Mouse (Mus musculus) liver, postnatal 0 days (tissue): ENCODE data around the gene Rnf126. TPM values are rescaled to one million over a fixed set of nuclear protein-coding genes. Genes with fewer than 3 reads are reported as not detected.

Experiments
- ATAC-seq: fragments of 200-750 bp; cut with Nextera tagmentation; 2 replicates; pipeline ENCODE4 v1.8.0; 2017; ENCODE audit warnings: mild to moderate bottlenecking, moderate library complexity
- DNase-seq: peaks from one replicate; pipeline ENCODE4 v3.0.0-alpha.2; 2016
- H3K27ac ChIP-seq: fragments of 300-500 bp; sonication (generic); 2 replicates; pipeline ENCODE4 v1.5.1; 2014; ENCODE audit warnings: antibody characterized with exemption, moderate library complexity, mild to moderate bottlenecking, low read depth
- H3K27me3 ChIP-seq: fragments of 300-500 bp; sonication (generic); 2 replicates; pipeline ENCODE4 v1.6.1; 2014; ENCODE audit warnings: low read length, control low read depth, mixed read lengths; ENCODE audit not compliant: insufficient read depth
- H3K36me3 ChIP-seq: fragments of 300-500 bp; sonication (generic); replicated peaks from 2 replicates; pipeline ENCODE4 v1.6.1; 2014; ENCODE audit warnings: mild to moderate bottlenecking, control low read depth, low read length, moderate library complexity, mixed read lengths; ENCODE audit not compliant: insufficient read depth
- H3K4me1 ChIP-seq: fragments of 300-500 bp; sonication (generic); 2 replicates; pipeline ENCODE4 v1.6.1; 2014; ENCODE audit warnings: antibody characterized with exemption, mild to moderate bottlenecking, control low read depth; ENCODE audit not compliant: insufficient read depth
- H3K4me2 ChIP-seq: fragments of 300-500 bp; sonication (generic); 2 replicates; pipeline ENCODE4 v1.6.1; 2014; ENCODE audit warnings: low read depth, mild to moderate bottlenecking, low read length, moderate library complexity, mixed read lengths
- H3K4me3 ChIP-seq: fragments of 300-500 bp; sonication (generic); 2 replicates; pipeline ENCODE4 v1.5.1; 2014; ENCODE audit warnings: low read depth, low read length
- H3K9ac ChIP-seq: fragments of 300-500 bp; sonication (generic); replicated peaks from 2 replicates; pipeline ENCODE4 v1.6.1; 2014; ENCODE audit warnings: mild to moderate bottlenecking, moderate library complexity
- H3K9me3 ChIP-seq: fragments of 300-500 bp; sonication (generic); 2 replicates; pipeline ENCODE4 v1.6.1; 2016; ENCODE audit warnings: mild to moderate bottlenecking, control low read depth, low read length, mixed read lengths
- CTCF ChIP-seq: sonication (generic); IDR thresholded peaks from 2 replicates; pipeline ENCODE4 v1.5.1; 2016; ENCODE audit warnings: antibody characterized with exemption, low read depth
- EP300 ChIP-seq: IDR thresholded peaks from 2 replicates; pipeline ENCODE4 v1.6.1; 2016; ENCODE audit warnings: antibody characterized with exemption, low read depth, mild to moderate bottlenecking
- WGBS: fragments of 180-500 bp; shearing (Covaris S2); extraction: QIAGEN DNeasy Blood & Tissue Kit; methylation state at CpG from one replicate; pipeline ENCODE4 v1.1.7; 2014; ENCODE audit not compliant: insufficient replicate concordance; 5-methylcytosine and 5-hydroxymethylcytosine counted together
- polyA plus RNA-seq: library from polyadenylated mRNA; unstranded; fragments of >200 nt; fragmentation: Nextera tagmentation; extraction: Ambion mirVana; gene quantifications from 2 replicates; pipeline ENCODE4 v1.2.1, GENCODE M21; 2015

The Rnf126 gene
- polyA plus RNA-seq, 1 experiment from 2014 or later = 28.2 TPM

DNA sequence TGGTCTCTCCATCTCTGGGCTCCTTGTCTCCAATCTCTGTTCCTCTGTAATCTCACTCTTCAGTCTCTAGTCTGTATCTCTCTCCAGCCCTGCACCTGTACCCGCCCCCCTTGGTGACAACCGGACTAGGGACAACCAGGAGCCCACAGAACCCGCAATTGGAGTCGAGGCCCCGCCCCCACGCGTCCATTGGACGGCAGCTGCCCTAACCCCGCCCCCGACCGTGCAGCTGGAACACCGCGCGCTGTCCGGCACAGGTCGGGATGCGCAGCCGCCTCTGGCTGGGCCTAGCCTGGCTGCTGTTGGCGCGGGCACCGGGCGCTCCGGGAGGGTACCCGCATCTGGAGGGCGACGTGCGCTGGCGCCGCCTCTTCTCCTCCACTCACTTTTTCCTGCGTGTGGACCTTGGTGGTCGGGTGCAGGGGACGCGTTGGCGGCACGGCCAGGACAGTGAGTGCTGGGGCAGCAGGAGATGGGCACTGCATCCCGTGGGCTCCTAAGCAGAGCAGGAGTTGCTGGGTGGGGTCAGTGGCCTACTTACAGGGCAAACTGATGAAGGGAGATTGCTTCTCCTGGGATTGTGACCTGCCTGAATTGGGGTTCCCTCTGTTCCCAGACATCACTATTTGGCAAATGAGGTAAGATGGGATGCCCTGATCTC, 11.8 kb downstream of the Rnf126 start, which contains the start of gene Fgf22:
Gene Fgf22 (plus strand): TSS at position 221 of the 661 bp plus-strand sequence.
- peaks cover 5% of the 10 kb centered on the region; the same call in 1 of the 2 replicates for H3K27me3 ChIP-seq
- peaks cover 5% of the 10 kb centered on the region for H3K4me1 ChIP-seq
- peak within 1 kb of the TSS; percentile 59 for H3K4me2 ChIP-seq
- no peak for TF ChIP-seq EP300
- no peak for TF ChIP-seq CTCF
- peaks cover 16% of the 10 kb centered on the region; the same call in 1 of the 2 replicates for H3K36me3 ChIP-seq
- H3K4me3 ChIP-seq = no peak within 1 kb of the TSS
- H3K9me3 ChIP-seq = no peaks in the 10 kb centered on the region
- DNase-seq (peak; percentile 83), ATAC-seq (peak; percentile 85)
- H3K9ac ChIP-seq = no peak within 1 kb of the TSS; the same call in 1 of the 2 replicates
- no peak within 1 kb of the TSS for H3K27ac ChIP-seq
- 5% methylated on average over 36 of the region's 36 CpGs for WGBS

DNA sequence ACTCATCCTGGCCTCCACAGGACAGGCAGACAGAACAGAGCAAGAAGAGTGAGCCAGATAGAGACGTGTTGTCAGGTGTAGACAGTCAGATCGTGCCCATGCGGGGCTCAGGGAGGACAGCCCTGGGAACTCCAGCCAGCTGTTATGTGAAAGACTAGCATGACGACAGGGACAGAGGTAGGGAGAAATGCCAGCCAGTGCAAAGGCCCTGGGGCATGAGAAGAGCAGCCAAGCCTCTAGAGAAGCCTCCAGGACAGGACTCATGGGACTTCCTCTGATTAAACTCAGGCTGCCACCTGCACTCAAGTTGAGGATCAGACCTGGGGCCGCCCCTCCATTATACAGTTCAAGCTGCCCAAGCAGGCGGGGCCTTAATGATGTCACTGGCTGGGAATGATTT, 18.3 kb downstream of the Rnf126 start:
- no peaks in the 10 kb centered on the region for H3K9me3 ChIP-seq
- no peak overlapping the region for H3K27ac ChIP-seq
- no peak overlapping the region for H3K9ac ChIP-seq
- DNase-seq (no peak), ATAC-seq (no peak)
- H3K27me3 ChIP-seq = no peaks in the 10 kb centered on the region
- 85% methylated on average over 6 of the region's 6 CpGs for WGBS
- peaks cover 5% of the 10 kb centered on the region; the same call in 1 of the 2 replicates for H3K36me3 ChIP-seq
- H3K4me3 ChIP-seq = no peak overlapping the region
- TF ChIP-seq EP300 = no peak
- TF ChIP-seq CTCF = no peak
- H3K4me2 ChIP-seq = no peak overlapping the region
- H3K4me1 ChIP-seq = peaks cover 16% of the 10 kb centered on the region

DNA sequence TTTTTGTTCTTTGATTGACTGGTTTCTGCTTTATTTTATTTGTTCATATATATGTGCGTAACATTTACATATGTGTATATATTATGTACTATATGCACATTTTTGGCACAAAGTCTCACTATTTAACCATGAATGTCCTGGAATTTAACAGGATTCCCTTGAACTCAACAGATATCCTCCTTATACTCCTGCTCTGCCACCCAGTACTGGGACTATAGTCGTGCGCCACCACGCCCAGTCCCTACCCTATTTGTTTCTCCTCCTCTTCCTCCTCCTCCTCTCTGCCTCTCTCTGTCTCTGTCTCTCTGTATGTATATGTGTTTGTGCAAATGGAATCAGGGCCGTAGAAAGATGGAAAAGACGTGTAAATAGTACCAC, 20.0 kb downstream of the Rnf126 start:
- H3K4me1 ChIP-seq = peaks cover 16% of the 10 kb centered on the region
- 24% methylated on average over 6 of the region's 6 CpGs for WGBS
- peak overlapping the region; percentile 5; the same call in 1 of the 2 replicates for H3K27ac ChIP-seq
- H3K27me3 ChIP-seq = no peaks in the 10 kb centered on the region
- H3K36me3 ChIP-seq = peaks cover 8% of the 10 kb centered on the region
- DNase-seq = no peak
- peak overlapping the region; percentile 55; the same call in 1 of the 2 replicates for H3K4me3 ChIP-seq
- TF ChIP-seq EP300 (no peak), CTCF (no peak)
- peak overlapping the region; percentile 31; the same call in 1 of the 2 replicates for H3K9ac ChIP-seq
- peak; percentile 46 for ATAC-seq
- H3K4me2 ChIP-seq = peak overlapping the region; percentile 76
- H3K9me3 ChIP-seq = no peaks in the 10 kb centered on the region

DNA sequence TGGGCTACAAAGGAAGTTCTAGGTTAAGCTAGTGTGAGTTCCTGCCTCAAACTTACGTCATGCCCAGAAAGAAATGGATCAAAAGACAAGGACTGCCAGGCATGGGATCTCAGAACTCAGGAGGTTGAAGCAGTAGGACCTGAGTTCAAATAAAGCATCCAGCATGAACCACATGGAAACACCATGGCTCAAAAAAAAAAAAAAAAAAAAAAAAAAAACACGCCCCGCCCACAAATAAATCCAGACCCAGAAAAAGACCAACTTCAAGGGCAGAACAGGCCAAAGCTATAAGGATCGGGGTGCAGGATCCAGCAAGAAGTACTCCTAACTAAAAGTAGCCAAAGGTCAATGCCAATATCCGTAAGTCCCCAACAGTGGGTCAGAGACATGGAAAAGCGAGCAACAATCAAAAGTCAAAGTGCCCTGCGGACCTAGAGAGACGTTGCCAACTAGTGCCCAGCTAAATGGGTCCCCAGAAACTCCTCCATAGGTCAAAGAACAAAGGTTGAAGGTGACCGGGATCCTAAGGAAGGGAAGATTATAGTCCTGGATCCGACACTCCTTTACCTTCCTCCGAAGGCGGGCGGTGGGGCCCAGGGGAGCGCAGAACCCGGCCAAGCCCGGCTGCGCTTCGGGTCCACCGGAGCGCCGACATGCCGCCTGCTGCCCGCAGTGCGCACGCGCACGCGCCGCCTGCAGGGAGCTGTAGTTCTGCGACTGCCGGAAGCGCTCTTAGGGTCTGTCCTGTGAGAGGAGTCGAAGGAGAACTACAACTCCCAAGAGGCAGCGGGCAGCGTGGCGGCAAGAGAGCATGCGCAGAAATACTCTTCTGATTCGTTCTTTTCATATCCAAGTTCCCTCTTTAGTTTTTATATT, 20.6 kb downstream of the Rnf126 start, which contains the start of gene Polrmt:
Gene Polrmt (minus strand): TSS at position 684 of the 876 bp plus-strand sequence.
- DNase-seq (peak; percentile 95), ATAC-seq (peak; percentile 99)
- 3% methylated on average over 38 of the region's 38 CpGs for WGBS
- no peak for TF ChIP-seq EP300
- TF ChIP-seq CTCF = peak; percentile 62
- H3K36me3 ChIP-seq = peaks cover 13% of the 10 kb centered on the region
- peaks cover 16% of the 10 kb centered on the region for H3K4me1 ChIP-seq
- peak within 1 kb of the TSS; percentile 54 for H3K9ac ChIP-seq
- no peaks in the 10 kb centered on the region for H3K27me3 ChIP-seq
- H3K4me2 ChIP-seq = peak within 1 kb of the TSS; percentile 76
- H3K27ac ChIP-seq = peak within 1 kb of the TSS; percentile 19
- H3K4me3 ChIP-seq = peak within 1 kb of the TSS; percentile 55
- no peaks in the 10 kb centered on the region for H3K9me3 ChIP-seq

DNA sequence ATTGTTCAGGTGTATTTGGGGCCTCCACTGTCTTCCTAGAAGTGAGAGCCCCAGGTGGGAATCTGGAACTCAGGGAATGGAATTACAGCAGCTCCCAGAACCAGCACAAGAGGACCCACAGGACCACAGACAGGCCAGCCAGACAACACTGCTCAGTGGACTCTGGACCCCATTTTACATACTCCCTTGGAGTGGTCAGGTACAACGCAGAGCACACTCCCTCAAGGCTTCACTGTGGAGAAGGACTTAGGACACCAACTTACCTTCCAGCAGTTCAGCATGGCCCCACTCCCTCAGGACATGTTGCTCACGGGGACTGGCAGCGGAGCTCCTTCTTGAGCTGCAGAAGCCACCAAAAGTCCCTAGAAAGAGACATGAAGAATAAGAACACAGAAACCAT, 21.3 kb downstream of the Rnf126 start:
- peaks cover 16% of the 10 kb centered on the region for H3K4me1 ChIP-seq
- no peak overlapping the region for H3K27ac ChIP-seq
- no peak for ATAC-seq
- WGBS = 71% methylated on average over 3 of the region's 3 CpGs
- no peaks in the 10 kb centered on the region for H3K27me3 ChIP-seq
- H3K36me3 ChIP-seq = peaks cover 20% of the 10 kb centered on the region
- H3K4me3 ChIP-seq = peak overlapping the region; percentile 55; the same call in 1 of the 2 replicates
- peak overlapping the region; percentile 76 for H3K4me2 ChIP-seq
- DNase-seq = no peak
- H3K9me3 ChIP-seq = no peaks in the 10 kb centered on the region
- H3K9ac ChIP-seq = peak overlapping the region; percentile 54
- TF ChIP-seq CTCF = no peak
- no peak for TF ChIP-seq EP300
